Mouse (Mus musculus) hindbrain, embryonic 13.5 days (tissue): ENCODE results near the gene Dcdc2b. TPM values are rescaled to one million over a fixed set of nuclear protein-coding genes. Genes with fewer than 3 reads are reported as not detected.

Experiments
- ATAC-seq: fragments of 200-750 bp; cut with Nextera tagmentation; 2 replicates; pipeline ENCODE4 v1.8.0; 2017; ENCODE audit warnings: moderate TSS enrichment; ENCODE audit not compliant: low FRiP score
- H3K27ac ChIP-seq: fragments of 300-500 bp; sonication (generic); 2 replicates; pipeline ENCODE4 v1.5.1; 2015; ENCODE audit warnings: inconsistent platforms, mild to moderate bottlenecking, moderate library complexity
- H3K27me3 ChIP-seq: fragments of 300-500 bp; sonication (generic); 2 replicates; pipeline ENCODE4 v1.6.1; 2015; ENCODE audit warnings: mild to moderate bottlenecking, inconsistent platforms
- H3K36me3 ChIP-seq: fragments of 300-500 bp; sonication (generic); 2 replicates; pipeline ENCODE4 v1.6.1; 2015; ENCODE audit warnings: mild to moderate bottlenecking, inconsistent platforms
- H3K4me1 ChIP-seq: fragments of 300-500 bp; sonication (generic); replicated peaks from 2 replicates; pipeline ENCODE4 v1.6.1; 2015; ENCODE audit warnings: inconsistent platforms
- H3K4me2 ChIP-seq: fragments of 300-500 bp; sonication (generic); 2 replicates; pipeline ENCODE4 v1.6.1; 2015; ENCODE audit warnings: inconsistent platforms, mild to moderate bottlenecking, moderate library complexity
- H3K4me3 ChIP-seq: fragments of 300-500 bp; sonication (generic); 2 replicates; pipeline ENCODE4 v1.5.1; 2015; ENCODE audit warnings: mild to moderate bottlenecking, inconsistent platforms
- H3K9ac ChIP-seq: fragments of 300-500 bp; sonication (generic); 2 replicates; pipeline ENCODE4 v1.6.1; 2015; ENCODE audit warnings: mild to moderate bottlenecking, inconsistent platforms
- H3K9me3 ChIP-seq: fragments of 300-500 bp; sonication (generic); 2 replicates; pipeline ENCODE4 v1.6.1; 2016; ENCODE audit warnings: inconsistent platforms
- WGBS: fragments of 180-500 bp; shearing (Covaris S2); methylation state at CpG from one replicate; pipeline ENCODE4 v1.1.7; 2015; 5-methylcytosine and 5-hydroxymethylcytosine counted together
- polyA plus RNA-seq: library from polyadenylated mRNA; unstranded; fragments of >200 nt; fragmentation: Nextera tagmentation; extraction: Ambion mirVana; gene quantifications from 2 replicates; pipeline ENCODE4 v1.2.1, GENCODE M21; 2015

Gene Dcdc2b
- polyA plus RNA-seq, 1 experiment from 2014 or later: 4.0 TPM

- no peak overlapping the region for H3K27ac ChIP-seq
- no peak for ATAC-seq
- H3K4me3 ChIP-seq: no peak overlapping the region
- no peak overlapping the region for H3K4me2 ChIP-seq
- WGBS: 37% methylated on average over 1 of the region's 1 CpGs
- peaks cover 21% of the 10 kb centered on the region for H3K36me3 ChIP-seq
- H3K9ac ChIP-seq: no peak overlapping the region
- H3K9me3 ChIP-seq: no peaks in the 10 kb centered on the region
- H3K4me1 ChIP-seq: peaks cover 8% of the 10 kb centered on the region
- H3K27me3 ChIP-seq: no peaks in the 10 kb centered on the region
These were observed 27.1 kb downstream of the Dcdc2b start for GRCm38 (mm10) chr4:129586943-129587342.

GRCm38 (mm10) chr4:129585773-129586172 lies 28.3 kb downstream of the Dcdc2b start:
- 0 out of 2 replicates have a peak overlapping the region, but pooled peaks have one; percentile 52 for H3K4me2 ChIP-seq
- H3K9ac ChIP-seq: no peak overlapping the region
- H3K4me1 ChIP-seq: peaks cover 8% of the 10 kb centered on the region
- peaks cover 9% of the 10 kb centered on the region for H3K36me3 ChIP-seq
- H3K27me3 ChIP-seq: no peaks in the 10 kb centered on the region
- H3K4me3 ChIP-seq: no peak overlapping the region
- H3K27ac ChIP-seq: no peak overlapping the region
- no peak for ATAC-seq
- no peaks in the 10 kb centered on the region for H3K9me3 ChIP-seq
- 84% methylated on average over 9 of the region's 9 CpGs for WGBS

- WGBS: 3% methylated on average over 36 of the region's 36 CpGs
- H3K27ac ChIP-seq: 0 out of 2 replicates have a peak overlapping the region, but pooled peaks have one; percentile 12
These were observed 29.0 kb downstream of the Dcdc2b start for GRCm38 (mm10) chr4:129584884-129585608.

GRCm38 (mm10) chr4:129584370-129584769 lies 29.7 kb downstream of the Dcdc2b start:
- Histone ChIP-seq H3K4me3 (peak overlapping the region; percentile 33; the same call in 1 of the 2 replicates), H3K4me1 (peaks cover 8% of the 10 kb centered on the region), H3K4me2 (peak overlapping the region; percentile 52), H3K9ac (no peak overlapping the region), H3K27me3 (no peaks in the 10 kb centered on the region), H3K27ac (no peak overlapping the region), H3K36me3 (no peaks in the 10 kb centered on the region), H3K9me3 (no peaks in the 10 kb centered on the region)
- no peak for ATAC-seq
- WGBS: 69% methylated on average over 1 of the region's 1 CpGs

More at GRCm38 (mm10) chr4:129584884-129585608, 29.0 kb downstream of the Dcdc2b start:
- Histone ChIP-seq H3K9ac (peak overlapping the region; percentile 46), H3K4me3 (peak overlapping the region; percentile 33), H3K4me1 (peaks cover 8% of the 10 kb centered on the region), H3K4me2 (peak overlapping the region; percentile 52), H3K9me3 (no peaks in the 10 kb centered on the region), H3K27me3 (no peaks in the 10 kb centered on the region), H3K36me3 (peaks cover 2% of the 10 kb centered on the region)
- ATAC-seq: no peak

- H3K4me3 ChIP-seq: no peak overlapping the region
- H3K36me3 ChIP-seq: no peaks in the 10 kb centered on the region
- no peak overlapping the region for H3K9ac ChIP-seq
- no peak for ATAC-seq
- H3K27me3 ChIP-seq: 0 out of 2 replicates have a peak, but pooled peaks cover 5% of the 10 kb centered on the region
- no peak overlapping the region for H3K4me2 ChIP-seq
- no peaks in the 10 kb centered on the region for H3K9me3 ChIP-seq
- 80% methylated on average over 1 of the region's 1 CpGs for WGBS
- H3K4me1 ChIP-seq: peaks cover 9% of the 10 kb centered on the region
- H3K27ac ChIP-seq: no peak overlapping the region
These were observed 31.8 kb downstream of the Dcdc2b start for GRCm38 (mm10) chr4:129582251-129582650.

- Histone ChIP-seq H3K9me3 (no peaks in the 10 kb centered on the region), H3K36me3 (no peaks in the 10 kb centered on the region), H3K4me2 (no peak overlapping the region), H3K27me3 (0 out of 2 replicates have a peak, but pooled peaks cover 5% of the 10 kb centered on the region), H3K4me1 (peaks cover 14% of the 10 kb centered on the region), H3K4me3 (no peak overlapping the region), H3K9ac (no peak overlapping the region), H3K27ac (no peak overlapping the region)
- 80% methylated on average over 6 of the region's 7 CpGs for WGBS
- ATAC-seq: no peak
These were observed 33.7 kb downstream of the Dcdc2b start for GRCm38 (mm10) chr4:129580347-129580746.

- Histone ChIP-seq H3K4me3 (no peak within 1 kb of the TSS), H3K9me3 (no peaks in the 10 kb centered on the region), H3K4me2 (peak within 1 kb of the TSS; percentile 25; the same call in 1 of the 2 replicates), H3K9ac (peak within 1 kb of the TSS; percentile 57; the same call in 1 of the 2 replicates), H3K36me3 (no peaks in the 10 kb centered on the region), H3K27me3 (0 out of 2 replicates have a peak, but pooled peaks cover 5% of the 10 kb centered on the region), H3K4me1 (peaks cover 7% of the 10 kb centered on the region; the same call in 1 of the 2 replicates), H3K27ac (no peak within 1 kb of the TSS)
- ATAC-seq: no peak
- 81% methylated on average over 5 of the region's 5 CpGs for WGBS
These were observed 35.6 kb downstream of the Dcdc2b start, which contains the start of gene Fam167b for GRCm38 (mm10) chr4:129578466-129578865. Gene Fam167b, minus strand, starts transcription at chr4:129578549.

GRCm38 (mm10) chr4:129577688-129578087 lies 36.4 kb downstream of the Dcdc2b start:
- H3K4me3 ChIP-seq: no peak overlapping the region
- H3K4me2 ChIP-seq: no peak overlapping the region
- no peak overlapping the region for H3K27ac ChIP-seq
- H3K9ac ChIP-seq: 0 out of 2 replicates have a peak overlapping the region, but pooled peaks have one; percentile 57
- 82% methylated on average over 7 of the region's 7 CpGs for WGBS
- no peaks in the 10 kb centered on the region for H3K36me3 ChIP-seq
- H3K27me3 ChIP-seq: 0 out of 2 replicates have a peak, but pooled peaks cover 5% of the 10 kb centered on the region
- no peak for ATAC-seq
- H3K4me1 ChIP-seq: peaks cover 7% of the 10 kb centered on the region; the same call in 1 of the 2 replicates
- no peaks in the 10 kb centered on the region for H3K9me3 ChIP-seq

GRCm38 (mm10) chr4:129576863-129577491 lies 37.1 kb downstream of the Dcdc2b start:
- H3K9me3 ChIP-seq: no peaks in the 10 kb centered on the region
- peak overlapping the region; percentile 57 for H3K9ac ChIP-seq
- 32% methylated on average over 21 of the region's 21 CpGs for WGBS
- peaks cover 7% of the 10 kb centered on the region; the same call in 1 of the 2 replicates for H3K4me1 ChIP-seq
- no peak overlapping the region for H3K4me3 ChIP-seq
- no peaks in the 10 kb centered on the region for H3K36me3 ChIP-seq
- no peak overlapping the region for H3K27ac ChIP-seq
- 0 out of 2 replicates have a peak, but pooled peaks cover 5% of the 10 kb centered on the region for H3K27me3 ChIP-seq
- ATAC-seq: 0 out of 2 replicates have a peak, but pooled peaks have one; percentile 36
- H3K4me2 ChIP-seq: peak overlapping the region; percentile 25

- Histone ChIP-seq H3K9ac (no peak overlapping the region), H3K36me3 (no peaks in the 10 kb centered on the region), H3K4me3 (no peak overlapping the region), H3K27me3 (0 out of 2 replicates have a peak, but pooled peaks cover 5% of the 10 kb centered on the region), H3K9me3 (no peaks in the 10 kb centered on the region), H3K27ac (no peak overlapping the region), H3K4me2 (no peak overlapping the region), H3K4me1 (peaks cover 7% of the 10 kb centered on the region; the same call in 1 of the 2 replicates)
- 59% methylated on average over 7 of the region's 8 CpGs for WGBS
- ATAC-seq: no peak
These were observed 38.7 kb downstream of the Dcdc2b start for GRCm38 (mm10) chr4:129575171-129575844.

GRCm38 (mm10) chr4:129573430-129573829 lies 40.6 kb downstream of the Dcdc2b start, which contains the start of gene Lck:
Gene Lck, minus strand, starts transcription at chr4:129573641.
- Histone ChIP-seq H3K27ac (no peak within 1 kb of the TSS), H3K4me3 (no peak within 1 kb of the TSS), H3K36me3 (no peaks in the 10 kb centered on the region), H3K4me2 (no peak within 1 kb of the TSS), H3K4me1 (peaks cover 7% of the 10 kb centered on the region; the same call in 1 of the 2 replicates), H3K27me3 (0 out of 2 replicates have a peak, but pooled peaks cover 5% of the 10 kb centered on the region), H3K9ac (no peak within 1 kb of the TSS), H3K9me3 (no peaks in the 10 kb centered on the region)
- 91% methylated on average over 8 of the region's 8 CpGs for WGBS
- ATAC-seq: no peak

- peaks cover 7% of the 10 kb centered on the region; the same call in 1 of the 2 replicates for H3K4me1 ChIP-seq
- no peak for ATAC-seq
These were observed 41.0 kb downstream of the Dcdc2b start for GRCm38 (mm10) chr4:129573093-129573370.

More at GRCm38 (mm10) chr4:129573093-129573370, 41.0 kb downstream of the Dcdc2b start:
- Histone ChIP-seq H3K4me2 (no peak overlapping the region), H3K9me3 (no peaks in the 10 kb centered on the region), H3K36me3 (no peaks in the 10 kb centered on the region), H3K9ac (no peak overlapping the region), H3K27me3 (0 out of 2 replicates have a peak, but pooled peaks cover 2% of the 10 kb centered on the region), H3K4me3 (no peak overlapping the region), H3K27ac (no peak overlapping the region)
- WGBS: 99% methylated on average over 4 of the region's 4 CpGs
